Mouse (Mus musculus) heart, adult 2 months (tissue): Measurements from ENCODE around the gene Coq9.

Source experiments
- CTCF ChIP-seq: fragments of 200-600 bp; IDR thresholded peaks from 2 replicates; pipeline ENCODE4 v1.8.1; 2022; ENCODE audit warnings: antibody characterized with exemption, mild to moderate bottlenecking, moderate library complexity
- EP300 ChIP-seq: fragments of 200-500 bp; IDR thresholded peaks from 2 replicates; pipeline ENCODE4 v1.6.1; 2011; ENCODE audit warnings: low read depth, low read length, control low read depth; ENCODE audit not compliant: insufficient read depth

DNA sequence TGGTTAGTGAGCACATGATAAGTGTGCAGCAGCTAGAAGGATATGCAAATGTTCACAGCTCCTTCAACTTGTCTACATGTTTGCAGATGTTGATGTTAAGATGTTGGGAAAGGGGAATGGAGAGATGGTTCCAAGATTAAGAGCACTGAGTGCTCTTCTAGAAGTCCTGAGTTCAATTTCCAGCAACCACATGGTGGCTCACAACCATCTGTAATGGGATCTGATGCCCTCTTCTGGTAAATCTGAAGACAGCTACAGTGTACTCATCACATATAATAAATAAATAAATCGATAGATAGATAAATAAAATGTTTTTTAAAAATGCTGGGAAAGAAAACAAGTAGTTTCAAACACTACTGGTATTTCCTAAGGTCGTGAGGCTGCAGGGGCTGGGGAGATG, 3.1 kb downstream of the Coq9 start:
- TF ChIP-seq EP300 (no peak), CTCF (peak; percentile 40)
